Mouse (Mus musculus): ENCODE measurements around the gene Rps19. TPM values are rescaled to one million over a fixed set of nuclear protein-coding genes. Genes with fewer than 3 reads are reported as not detected.
"Not testable (repeated sequence)": the region's sequence is repeated elsewhere in the genome, so short reads cannot be mapped to it uniquely, and the experiment has no call there.

Gene Rps19
- polyA plus RNA-seq, 1 experiment, result 618 TPM

DNA sequence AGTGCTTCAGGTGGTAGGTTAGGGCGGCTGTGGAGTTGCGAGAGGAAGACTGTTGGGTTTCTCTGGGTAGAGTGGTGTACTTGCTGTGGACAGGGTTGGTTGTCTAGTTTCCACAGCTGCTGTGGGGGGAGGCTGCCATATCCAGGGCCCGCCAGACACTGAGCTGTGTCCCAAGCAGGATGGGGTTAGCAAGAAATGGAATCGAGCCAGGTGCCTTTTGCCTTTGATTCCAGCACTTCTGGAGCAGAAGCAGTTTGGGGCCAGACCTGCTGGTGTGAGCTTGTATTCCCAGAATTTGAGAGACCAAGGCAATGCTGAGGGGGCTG, 2.1 kb downstream of the Rps19 start:
- TF ChIP-seq CTCF (conservative IDR thresholded peaks at IDR 0.05; ENCODE audit: insufficient read depth, insufficient read length, low read depth, low read length) (no peak), POLR2A (IDR thresholded peaks at IDR 0.05; ENCODE audit: low read depth, low read length) (no peak)
- H3K27ac ChIP-seq (ENCODE audit: insufficient read depth, low read depth, low read length), result peak overlapping the region; percentile 16; the same call in 1 of the 2 replicates
- peak; percentile 73 for DNase-seq
- peaks cover 24% of the 10 kb centered on the region for H3K4me1 ChIP-seq (ENCODE audit: control insufficient read depth, insufficient read depth, low read length)
- H3K27me3 ChIP-seq (replicated peaks; ENCODE audit: control insufficient read depth, insufficient read depth, low read length), result no peaks in the 10 kb centered on the region
- WGBS, result 23% methylated on average over 4 of the region's 4 CpGs
- peak overlapping the region; percentile 91; the same call in 1 of the 2 replicates for H3K4me3 ChIP-seq (ENCODE audit: insufficient read depth, low read depth, low read length)
- no peaks in the 10 kb centered on the region; the same call in 1 of the 2 replicates for H3K36me3 ChIP-seq (ENCODE audit: control insufficient read depth, insufficient read depth, low read length)

DNA sequence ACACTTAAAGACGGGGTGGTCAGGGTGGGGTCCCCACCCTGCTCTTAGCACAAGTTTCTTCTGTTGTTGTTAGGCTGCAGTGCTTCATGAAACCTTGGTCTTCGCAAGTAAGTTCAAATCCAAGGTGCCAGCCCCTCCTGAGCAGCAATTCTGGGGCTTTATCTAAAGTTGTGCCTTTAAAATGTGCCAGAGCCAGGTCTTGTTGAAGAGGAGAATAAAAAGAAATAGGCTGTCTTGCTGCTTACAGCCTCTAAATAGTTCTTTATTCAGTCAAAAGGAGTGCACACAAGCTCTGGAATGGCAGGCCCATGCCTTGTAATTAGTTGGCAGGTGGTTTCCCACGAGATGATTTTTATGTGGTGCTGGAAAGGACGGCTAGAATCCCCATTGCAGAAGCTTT, 2.9 kb downstream of the Rps19 start:
- Histone ChIP-seq H3K4me3 (ENCODE audit: insufficient read depth, low read depth, low read length) (no peak overlapping the region), H3K27me3 (replicated peaks; ENCODE audit: control insufficient read depth, insufficient read depth, low read length) (no peaks in the 10 kb centered on the region), H3K36me3 (ENCODE audit: control insufficient read depth, insufficient read depth, low read length) (no peaks in the 10 kb centered on the region; the same call in 1 of the 2 replicates), H3K27ac (ENCODE audit: insufficient read depth, low read depth, low read length) (no peak overlapping the region; the same call in 1 of the 2 replicates), H3K4me1 (ENCODE audit: control insufficient read depth, insufficient read depth, low read length) (peaks cover 24% of the 10 kb centered on the region)
- no peak for DNase-seq
- no peak for TF ChIP-seq CTCF (conservative IDR thresholded peaks at IDR 0.05; ENCODE audit: insufficient read depth, insufficient read length, low read depth, low read length)
- no peak for TF ChIP-seq POLR2A (IDR thresholded peaks at IDR 0.05; ENCODE audit: low read depth, low read length)
- 46% methylated on average over 4 of the region's 4 CpGs for WGBS

DNA sequence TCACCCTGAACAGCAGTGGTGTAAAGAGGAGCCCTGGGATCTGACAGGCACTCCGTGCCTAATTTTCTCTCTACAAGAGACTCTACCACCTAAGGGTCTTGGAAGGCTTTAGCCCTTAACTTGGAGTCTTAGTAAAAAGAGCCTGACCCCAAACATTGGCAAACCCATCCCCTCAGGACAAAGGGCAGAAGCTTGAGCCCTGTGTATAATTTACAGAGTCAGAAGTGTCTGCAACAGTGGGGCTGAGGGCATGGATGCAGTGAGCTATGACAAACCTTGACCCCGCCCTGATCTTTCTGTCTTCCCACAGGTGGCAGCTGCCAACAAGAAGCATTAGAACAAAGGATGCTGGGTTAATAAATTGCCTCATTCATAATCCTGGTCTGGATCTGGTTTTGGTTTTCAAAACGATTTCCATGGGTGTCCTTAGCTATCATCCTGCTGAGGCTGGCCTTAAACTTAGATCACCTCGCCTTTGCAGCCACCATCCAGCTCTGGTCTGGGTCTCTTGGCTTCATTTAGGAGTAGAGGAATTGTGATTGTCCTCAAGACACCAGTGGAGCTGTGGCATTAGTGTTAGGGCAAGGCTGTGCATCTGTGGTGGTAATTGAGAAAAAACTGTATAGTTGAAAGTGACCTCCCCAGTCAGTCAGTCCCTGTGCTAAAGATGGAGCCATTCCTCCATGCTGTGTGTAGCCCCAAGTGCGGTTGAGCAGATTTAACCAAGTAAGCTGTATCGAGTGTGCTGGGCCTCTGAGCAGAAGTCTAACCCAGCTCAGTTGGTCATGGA, 5.5 kb downstream of the Rps19 start:
- H3K27me3 ChIP-seq (replicated peaks; ENCODE audit: control insufficient read depth, insufficient read depth, low read length), result no peaks in the 10 kb centered on the region
- peaks cover 24% of the 10 kb centered on the region for H3K4me1 ChIP-seq (ENCODE audit: control insufficient read depth, insufficient read depth, low read length)
- H3K4me3 ChIP-seq (ENCODE audit: insufficient read depth, low read depth, low read length), result no peak overlapping the region
- WGBS, result 42% methylated on average over 6 of the region's 6 CpGs
- peak; percentile 93 for DNase-seq
- H3K27ac ChIP-seq (ENCODE audit: insufficient read depth, low read depth, low read length), result peak overlapping the region; percentile 62; the same call in 1 of the 2 replicates
- TF ChIP-seq CTCF (conservative IDR thresholded peaks at IDR 0.05; ENCODE audit: insufficient read depth, insufficient read length, low read depth, low read length), result no peak
- no peak for TF ChIP-seq POLR2A (IDR thresholded peaks at IDR 0.05; ENCODE audit: low read depth, low read length)
- H3K36me3 ChIP-seq (ENCODE audit: control insufficient read depth, insufficient read depth, low read length), result no peaks in the 10 kb centered on the region; the same call in 1 of the 2 replicates

DNA sequence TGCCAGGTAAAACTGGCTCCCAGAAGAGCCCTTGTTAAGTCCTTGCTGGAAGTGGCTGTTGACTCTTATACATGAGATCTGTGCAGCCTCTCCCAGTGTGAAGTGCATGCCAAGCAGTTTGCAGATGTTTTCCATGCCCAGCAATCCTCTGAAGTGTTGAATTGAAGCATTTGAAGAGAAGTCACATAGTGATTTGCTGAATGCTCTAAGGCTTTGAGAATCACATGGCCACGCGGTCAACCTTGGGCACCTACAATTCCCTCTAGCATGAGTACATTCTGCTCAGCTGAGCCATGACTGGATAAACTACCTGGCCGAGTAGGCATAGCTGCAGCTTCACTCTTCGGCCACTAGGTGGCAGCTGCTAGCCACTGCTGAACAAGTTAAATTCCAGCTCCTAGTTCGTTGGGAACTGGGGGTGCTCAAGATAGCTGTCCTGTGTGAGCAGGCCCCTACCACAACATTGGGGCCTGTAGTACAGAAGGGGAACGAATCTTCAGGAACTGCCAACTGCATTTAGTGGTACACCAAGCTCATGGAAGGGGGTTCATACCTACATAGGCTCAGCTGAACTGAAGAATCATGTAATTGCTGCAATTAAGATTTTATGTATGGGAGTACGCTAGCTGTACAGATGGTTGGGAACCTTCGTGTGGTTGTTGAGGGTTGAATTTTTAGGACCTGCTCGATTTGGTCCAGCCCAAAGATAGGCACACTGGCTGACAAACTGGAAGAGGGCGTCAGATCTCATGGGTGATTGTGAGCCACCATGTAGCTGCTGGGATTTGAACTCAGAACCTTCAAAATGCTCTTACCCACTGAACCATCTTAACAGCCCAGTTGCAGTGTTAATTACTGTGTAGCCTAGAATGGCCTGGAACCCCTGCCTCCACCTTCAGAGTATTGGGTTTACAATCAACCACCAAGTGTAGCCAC, 6.4 kb downstream of the Rps19 start:
- DNase-seq, result peak; percentile 76
- Histone ChIP-seq H3K27me3 (replicated peaks; ENCODE audit: control insufficient read depth, insufficient read depth, low read length) (no peaks in the 10 kb centered on the region), H3K27ac (ENCODE audit: insufficient read depth, low read depth, low read length) (no peak overlapping the region), H3K4me3 (ENCODE audit: insufficient read depth, low read depth, low read length) (no peak overlapping the region), H3K36me3 (ENCODE audit: control insufficient read depth, insufficient read depth, low read length) (no peaks in the 10 kb centered on the region; the same call in 1 of the 2 replicates), H3K4me1 (ENCODE audit: control insufficient read depth, insufficient read depth, low read length) (peaks cover 24% of the 10 kb centered on the region)
- WGBS, result 28% methylated on average over 10 of the region's 10 CpGs
- TF ChIP-seq CTCF (conservative IDR thresholded peaks at IDR 0.05; ENCODE audit: insufficient read depth, insufficient read length, low read depth, low read length) (peak; percentile 99), POLR2A (IDR thresholded peaks at IDR 0.05; ENCODE audit: low read depth, low read length) (no peak)

DNA sequence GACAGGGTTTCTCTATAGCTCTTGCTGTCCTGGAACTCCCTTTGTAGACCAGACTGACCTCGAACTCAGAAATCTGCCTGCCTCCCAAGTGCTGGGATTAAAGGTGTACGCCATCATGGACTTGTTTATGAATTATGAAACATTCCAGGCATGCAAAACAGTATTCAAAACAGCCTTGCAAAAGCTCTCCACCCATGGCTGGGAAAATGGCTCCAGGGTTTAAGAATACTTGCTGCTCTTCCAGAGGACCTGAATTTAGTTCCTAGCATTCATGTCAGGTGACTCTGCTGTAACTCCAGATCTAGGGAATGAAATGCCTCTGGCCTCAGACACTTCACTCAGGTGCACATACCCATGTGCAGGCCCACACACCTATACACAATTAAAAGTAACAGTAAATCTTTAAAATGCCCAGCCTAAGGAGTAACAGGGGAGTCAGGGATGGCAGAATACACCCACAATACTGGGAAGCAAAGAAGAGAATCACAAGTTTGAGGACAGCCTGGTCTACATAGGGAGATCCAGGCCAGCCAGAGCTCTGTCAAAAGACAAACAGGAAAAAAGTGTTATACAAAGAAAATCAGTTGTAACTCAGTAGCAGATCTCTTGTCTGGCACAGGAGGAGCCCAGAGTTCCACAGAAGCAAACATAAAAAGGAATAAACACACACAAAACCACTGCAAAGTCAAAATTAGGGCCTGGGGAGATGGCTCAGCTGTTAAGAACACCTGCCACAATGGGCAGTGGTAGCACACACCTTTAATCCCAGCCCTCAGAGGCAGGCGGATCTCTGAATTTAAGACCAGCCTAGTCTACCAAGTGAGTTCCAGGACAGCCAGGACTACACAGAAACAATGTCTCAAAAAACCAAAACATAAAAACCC, 7.3 kb downstream of the Rps19 start:
- TF ChIP-seq POLR2A (IDR thresholded peaks at IDR 0.05; ENCODE audit: low read depth, low read length), result no peak
- TF ChIP-seq CTCF (conservative IDR thresholded peaks at IDR 0.05; ENCODE audit: insufficient read depth, insufficient read length, low read depth, low read length), result no peak
- Histone ChIP-seq H3K27ac (ENCODE audit: insufficient read depth, low read depth, low read length) (no peak overlapping the region), H3K4me1 (ENCODE audit: control insufficient read depth, insufficient read depth, low read length) (peaks cover 18% of the 10 kb centered on the region), H3K4me3 (ENCODE audit: insufficient read depth, low read depth, low read length) (no peak overlapping the region), H3K27me3 (replicated peaks; ENCODE audit: control insufficient read depth, insufficient read depth, low read length) (no peaks in the 10 kb centered on the region), H3K36me3 (ENCODE audit: control insufficient read depth, insufficient read depth, low read length) (no peaks in the 10 kb centered on the region; the same call in 1 of the 2 replicates)
- WGBS, result 72% methylated on average over 3 of the region's 3 CpGs
- no peak for DNase-seq

DNA sequence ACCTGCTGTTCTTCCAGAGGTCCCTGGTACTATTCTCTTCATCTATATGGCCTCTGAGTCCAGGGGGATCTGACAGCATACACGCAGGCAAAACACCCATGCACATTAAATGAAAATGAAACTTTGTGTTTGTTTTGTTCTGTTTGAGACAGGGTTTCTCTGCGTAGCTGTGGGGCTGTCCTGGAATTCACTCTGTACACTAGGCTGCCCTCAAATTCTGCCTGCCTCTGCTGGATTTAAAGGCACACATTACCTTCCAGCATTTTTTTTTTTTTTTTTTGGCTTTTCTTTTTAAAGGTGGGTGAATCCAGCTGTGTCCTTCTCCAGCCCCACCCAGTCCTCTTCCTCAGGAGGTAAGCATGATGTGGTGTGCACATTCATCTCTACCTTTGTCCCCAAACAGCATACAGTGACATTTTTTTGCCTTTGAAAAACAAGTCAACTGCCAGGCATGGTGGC, 8.0 kb downstream of the Rps19 start:
- 58% methylated on average over 2 of the region's 2 CpGs for whole genome bisulfite sequencing

DNA sequence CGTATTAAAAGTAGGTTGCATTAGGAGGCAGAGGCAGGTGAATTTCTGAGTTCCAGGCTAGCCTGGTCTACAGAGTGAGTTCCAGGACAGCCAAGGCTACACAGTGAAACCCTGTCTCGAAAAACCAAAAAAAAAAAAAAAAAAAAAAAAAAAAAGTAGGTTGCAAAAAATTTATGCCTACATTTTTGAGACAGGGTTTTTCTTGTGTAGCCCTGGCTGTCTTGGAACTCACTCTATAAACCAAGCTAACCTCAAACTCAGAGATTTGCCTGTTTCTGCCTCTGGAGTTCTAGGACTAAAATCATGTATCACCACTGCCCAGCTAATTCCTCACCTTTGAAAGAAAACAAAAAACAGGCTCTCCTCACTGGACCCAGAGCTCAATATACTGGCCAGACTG, 11.6 kb downstream of the Rps19 start:
- H3K4me1 ChIP-seq (ENCODE audit: control insufficient read depth, insufficient read depth, low read length); H3K27ac ChIP-seq (ENCODE audit: insufficient read depth, low read depth, low read length); DNase-seq; H3K36me3 ChIP-seq (ENCODE audit: control insufficient read depth, insufficient read depth, low read length); H3K4me3 ChIP-seq (ENCODE audit: insufficient read depth, low read depth, low read length); H3K27me3 ChIP-seq (replicated peaks; ENCODE audit: control insufficient read depth, insufficient read depth, low read length): not testable (repeated sequence)
- 81% methylated on average over 2 of the region's 2 CpGs for WGBS

More for the DNA sequence above, 8.0 kb downstream of the Rps19 start:
- Histone ChIP-seq H3K27me3 (replicated peaks; ENCODE audit: control insufficient read depth, insufficient read depth, low read length) (no peaks in the 10 kb centered on the region), H3K27ac (ENCODE audit: insufficient read depth, low read depth, low read length) (no peak overlapping the region), H3K36me3 (ENCODE audit: control insufficient read depth, insufficient read depth, low read length) (no peaks in the 10 kb centered on the region; the same call in 1 of the 2 replicates), H3K4me3 (ENCODE audit: insufficient read depth, low read depth, low read length) (no peak overlapping the region), H3K4me1 (ENCODE audit: control insufficient read depth, insufficient read depth, low read length) (peaks cover 14% of the 10 kb centered on the region)
- TF ChIP-seq POLR2A (IDR thresholded peaks at IDR 0.05; ENCODE audit: low read depth, low read length), result no peak
- no peak for TF ChIP-seq CTCF (conservative IDR thresholded peaks at IDR 0.05; ENCODE audit: insufficient read depth, insufficient read length, low read depth, low read length)
- no peak for DNase-seq

Measured in kidney, adult 2 months (tissue).